Mouse (Mus musculus): ENCODE results near the gene Klf15. TPM values are rescaled to one million over a fixed set of nuclear protein-coding genes. Genes with fewer than 3 reads are reported as not detected.

Klf15 gene
- polyA plus RNA-seq (2015; fragmentation: Nextera tagmentation; extraction: Ambion mirVana): 9.6 and 13.0 TPM in 2 replicates

DNA sequence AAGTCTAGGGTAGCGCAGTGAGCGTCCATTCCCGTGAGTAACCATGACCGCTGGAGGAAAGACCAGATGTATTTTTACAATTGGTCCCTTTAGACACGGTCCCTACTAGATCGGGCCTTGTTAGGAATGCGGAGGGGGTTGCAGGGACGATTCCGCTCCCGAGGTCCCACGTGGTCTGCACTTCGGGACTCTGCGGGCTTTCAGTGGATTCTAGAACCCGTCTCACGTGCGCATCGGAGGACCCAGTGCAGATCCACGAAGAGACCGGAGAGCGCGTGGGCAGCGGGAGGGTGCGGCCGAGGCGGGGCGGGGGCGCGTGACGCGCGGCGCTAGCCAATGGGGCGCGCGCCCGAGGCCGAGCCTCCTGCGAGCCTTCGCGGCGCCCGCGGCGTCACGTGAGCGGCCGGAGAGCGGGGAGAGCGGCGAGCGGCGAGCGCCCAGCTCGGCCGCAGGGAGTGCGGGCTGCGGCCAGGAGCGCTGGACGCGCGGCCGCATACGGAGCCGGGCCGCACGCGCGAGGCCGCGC, at the start of gene Klf15:
TSS of gene Klf15 (plus strand) at position 396 of the 526 bp plus-strand sequence.

DNA sequence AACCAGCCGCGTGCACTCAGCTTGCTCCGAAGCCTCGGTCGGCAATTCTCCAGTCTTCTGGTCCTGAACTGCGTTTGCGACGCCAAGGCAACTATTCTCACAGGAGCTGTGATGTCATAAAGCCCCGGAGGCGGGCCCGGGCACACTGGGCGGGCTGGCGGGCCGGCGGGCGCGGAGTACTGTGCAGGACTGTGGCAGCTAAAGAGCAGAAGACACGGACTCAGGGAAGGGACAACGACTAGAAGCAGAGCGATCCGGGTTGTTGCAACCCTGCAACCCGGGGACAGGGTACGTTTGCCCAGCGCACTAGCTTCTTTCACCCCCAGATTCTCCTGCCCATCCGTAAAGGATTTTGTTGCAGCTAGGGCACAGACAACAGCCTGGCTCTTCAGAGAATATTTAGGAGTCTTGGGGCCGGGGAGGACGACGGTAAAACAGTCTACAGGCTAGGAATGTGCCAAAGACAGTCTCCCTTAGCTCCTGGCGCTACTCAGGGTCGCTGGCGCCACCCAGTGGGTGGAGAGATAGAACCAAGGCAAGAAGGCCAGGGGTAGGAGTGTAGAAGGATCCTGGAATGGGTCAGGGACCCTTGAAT, 33.9 kb upstream of the Klf15 start, which contains the start of gene Cfap100:
TSS of gene Cfap100 (minus strand) at position 418 of the 595 bp plus-strand sequence.

DNA sequence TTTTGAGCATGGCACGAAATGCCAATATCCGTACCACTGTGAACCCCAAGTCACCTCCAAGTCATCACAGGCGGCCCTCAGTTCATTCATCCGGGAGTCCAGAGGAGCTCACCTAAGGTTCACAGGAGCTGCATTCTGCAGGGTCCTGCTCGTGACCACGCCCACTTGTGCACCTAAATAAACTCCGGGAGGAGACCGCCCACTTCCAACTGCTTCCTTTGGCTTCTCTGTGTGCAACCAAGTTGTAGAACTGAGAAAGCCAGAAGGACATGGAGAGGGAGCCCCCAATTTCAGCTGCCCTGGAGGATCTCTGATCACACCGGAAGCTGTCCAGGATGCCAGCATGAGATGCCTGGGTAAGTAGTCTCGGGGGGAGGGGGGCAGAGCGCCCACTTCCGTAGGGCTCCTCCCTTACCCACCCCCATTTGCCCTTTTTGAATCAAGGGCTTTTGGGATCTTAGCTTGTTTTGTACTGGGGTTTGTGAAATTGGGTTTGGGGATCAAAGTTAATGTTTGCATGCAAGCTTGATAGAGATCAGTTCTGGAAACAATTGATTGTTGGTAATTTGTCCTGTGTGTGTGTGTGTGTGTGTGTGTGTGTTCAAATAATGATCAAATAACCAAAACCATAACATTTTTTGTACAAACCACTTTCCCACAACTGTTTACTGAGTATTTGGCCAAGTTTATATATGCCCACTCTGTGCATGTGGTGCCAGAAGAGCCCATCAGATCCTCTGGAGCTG, 24.0 kb downstream of the Klf15 start, which contains the start of gene Aldh1l1:
TSS of gene Aldh1l1 (plus strand) at position 252 of the 746 bp plus-strand sequence.

Other genes starting within 250 kb of the Klf15 start
- gene Vmn1r53, start 238.1 kb upstream of the Klf15 start, polyA plus RNA-seq (2015; fragmentation: Nextera tagmentation; extraction: Ambion mirVana): not detected in 2 replicates
- gene Vmn1r54, start 216.3 kb upstream of the Klf15 start, polyA plus RNA-seq (2015; fragmentation: Nextera tagmentation; extraction: Ambion mirVana): not detected in 2 replicates
- 0.15 TPM in 1 of 2 replicates, not detected in the other for gene BC048671, start 161.4 kb upstream of the Klf15 start, polyA plus RNA-seq (2015; fragmentation: Nextera tagmentation; extraction: Ambion mirVana)
- gene Chst13, start 137.4 kb upstream of the Klf15 start, polyA plus RNA-seq (2015; fragmentation: Nextera tagmentation; extraction: Ambion mirVana): 0.12 and 0.15 TPM in 2 replicates
- gene Uroc1, start 129.3 kb upstream of the Klf15 start, polyA plus RNA-seq (2015; fragmentation: Nextera tagmentation; extraction: Ambion mirVana): not detected in 2 replicates
- gene Zxdc, start 93.1 kb upstream of the Klf15 start, polyA plus RNA-seq (2015; fragmentation: Nextera tagmentation; extraction: Ambion mirVana): 5.5 and 6.6 TPM in 2 replicates
- gene Cfap100, start 33.8 kb upstream of the Klf15 start, polyA plus RNA-seq (2015; fragmentation: Nextera tagmentation; extraction: Ambion mirVana): 0.28 and 0.42 TPM in 2 replicates
- gene Aldh1l1, start 23.9 kb downstream of the Klf15 start, polyA plus RNA-seq (2015; fragmentation: Nextera tagmentation; extraction: Ambion mirVana): 2.0 and 7.0 TPM in 2 replicates
- gene Slc41a3, start 142.1 kb downstream of the Klf15 start, polyA plus RNA-seq (2015; fragmentation: Nextera tagmentation; extraction: Ambion mirVana): 20.6 and 22.3 TPM in 2 replicates